Mouse (Mus musculus): ENCODE results near the gene Nhlrc4.

DNA sequence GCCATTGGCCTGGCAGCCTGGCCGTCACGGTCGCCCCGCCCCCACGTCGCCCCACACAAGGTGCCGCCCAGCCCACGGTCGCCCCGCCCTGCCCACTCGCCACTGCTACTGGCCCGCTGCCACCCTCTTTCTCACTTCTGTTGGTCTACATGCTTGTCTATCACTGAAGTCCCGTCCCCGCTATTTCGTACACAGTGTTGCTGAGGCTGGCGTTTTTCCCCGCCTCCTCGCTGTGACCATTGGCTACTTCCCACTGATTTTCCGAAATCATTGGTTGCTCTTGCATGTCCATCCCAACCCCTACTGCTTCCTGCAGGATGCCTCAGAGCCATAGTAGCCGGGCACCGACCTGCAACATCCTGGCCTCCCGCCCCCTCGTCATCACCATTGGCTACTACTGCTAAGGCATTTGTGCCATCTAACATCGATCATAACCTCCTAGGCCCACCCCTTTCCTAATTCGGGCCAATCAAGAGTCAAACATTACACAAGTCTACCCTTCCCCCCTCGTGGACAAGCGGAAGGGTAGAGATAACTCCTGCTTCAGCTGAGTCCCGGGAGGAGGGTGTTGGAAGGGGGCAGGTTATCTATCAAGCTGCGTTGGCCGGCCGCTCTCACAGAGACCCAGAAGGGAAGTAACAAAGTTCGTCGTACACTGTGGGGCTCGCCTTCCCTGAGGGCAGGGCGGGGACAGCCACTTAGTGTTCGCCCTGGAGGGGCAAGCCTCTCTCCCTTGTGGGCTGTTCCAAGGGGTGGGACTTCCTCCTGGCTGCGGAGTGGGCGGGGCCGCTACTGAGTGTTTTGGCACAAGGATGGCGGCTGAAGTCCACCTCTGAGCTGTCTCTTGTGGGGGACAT is 24.7 kb downstream of the Nhlrc4 start:
- TF ChIP-seq CTCF (IDR thresholded peaks at IDR 0.05; ENCODE audit: low read depth, low read length) (no peak), GATA1 (IDR thresholded peaks at IDR 0.05; ENCODE audit: borderline replicate concordance, low read length) (no peak)
